Mouse (Mus musculus) limb, embryonic 13.5 days (tissue): Measurements from ENCODE around the gene Mxd3. TPM values are rescaled to one million over a fixed set of nuclear protein-coding genes. Genes with fewer than 3 reads are reported as not detected.
A peak's percentile ranks its signal among the peaks of the same experiment; 100 is the strongest.

Experiments
- ATAC-seq: fragments of 200-750 bp; cut with Nextera tagmentation; 2 replicates; pipeline ENCODE4 v1.8.0; 2017; ENCODE audit warnings: low read depth, moderate number of reproducible peaks, moderate TSS enrichment; ENCODE audit not compliant: low FRiP score
- H3K27ac ChIP-seq: fragments of 300-500 bp; sonication (generic); 2 replicates; pipeline ENCODE4 v1.5.1; 2015; ENCODE audit warnings: inconsistent platforms, mild to moderate bottlenecking, moderate library complexity
- H3K27me3 ChIP-seq: fragments of 300-500 bp; sonication (generic); 2 replicates; pipeline ENCODE4 v1.6.1; 2015; ENCODE audit warnings: mild to moderate bottlenecking, inconsistent platforms
- H3K36me3 ChIP-seq: fragments of 300-500 bp; sonication (generic); 2 replicates; pipeline ENCODE4 v1.6.1; 2015; ENCODE audit warnings: inconsistent platforms, mild to moderate bottlenecking, moderate library complexity
- H3K4me1 ChIP-seq: fragments of 300-500 bp; sonication (generic); 2 replicates; pipeline ENCODE4 v1.6.1; 2015; ENCODE audit warnings: inconsistent platforms
- H3K4me2 ChIP-seq: fragments of 300-500 bp; sonication (generic); replicated peaks from 2 replicates; pipeline ENCODE4 v1.6.1; 2015; ENCODE audit warnings: inconsistent platforms, mild to moderate bottlenecking, moderate library complexity
- H3K4me3 ChIP-seq: fragments of 300-500 bp; sonication (generic); 2 replicates; pipeline ENCODE4 v1.5.1; 2015; ENCODE audit warnings: moderate library complexity, mild to moderate bottlenecking, inconsistent platforms
- H3K9ac ChIP-seq: fragments of 300-500 bp; sonication (generic); 2 replicates; pipeline ENCODE4 v1.6.1; 2015; ENCODE audit warnings: mild to moderate bottlenecking, inconsistent platforms
- H3K9me3 ChIP-seq: fragments of 300-500 bp; sonication (generic); 2 replicates; pipeline ENCODE4 v1.6.1; 2016; ENCODE audit warnings: inconsistent platforms
- WGBS: fragments of 180-500 bp; shearing (Covaris S2); methylation state at CpG from one replicate; pipeline ENCODE4 v1.1.7; 2015; 5-methylcytosine and 5-hydroxymethylcytosine counted together
- polyA plus RNA-seq: library from polyadenylated mRNA; unstranded; fragments of >200 nt; fragmentation: Nextera tagmentation; extraction: Ambion mirVana; gene quantifications from 2 replicates; pipeline ENCODE4 v1.2.1, GENCODE M21; 2015

Gene Mxd3
- polyA plus RNA-seq = 40.9 and 41.0 TPM in 2 replicates

DNA sequence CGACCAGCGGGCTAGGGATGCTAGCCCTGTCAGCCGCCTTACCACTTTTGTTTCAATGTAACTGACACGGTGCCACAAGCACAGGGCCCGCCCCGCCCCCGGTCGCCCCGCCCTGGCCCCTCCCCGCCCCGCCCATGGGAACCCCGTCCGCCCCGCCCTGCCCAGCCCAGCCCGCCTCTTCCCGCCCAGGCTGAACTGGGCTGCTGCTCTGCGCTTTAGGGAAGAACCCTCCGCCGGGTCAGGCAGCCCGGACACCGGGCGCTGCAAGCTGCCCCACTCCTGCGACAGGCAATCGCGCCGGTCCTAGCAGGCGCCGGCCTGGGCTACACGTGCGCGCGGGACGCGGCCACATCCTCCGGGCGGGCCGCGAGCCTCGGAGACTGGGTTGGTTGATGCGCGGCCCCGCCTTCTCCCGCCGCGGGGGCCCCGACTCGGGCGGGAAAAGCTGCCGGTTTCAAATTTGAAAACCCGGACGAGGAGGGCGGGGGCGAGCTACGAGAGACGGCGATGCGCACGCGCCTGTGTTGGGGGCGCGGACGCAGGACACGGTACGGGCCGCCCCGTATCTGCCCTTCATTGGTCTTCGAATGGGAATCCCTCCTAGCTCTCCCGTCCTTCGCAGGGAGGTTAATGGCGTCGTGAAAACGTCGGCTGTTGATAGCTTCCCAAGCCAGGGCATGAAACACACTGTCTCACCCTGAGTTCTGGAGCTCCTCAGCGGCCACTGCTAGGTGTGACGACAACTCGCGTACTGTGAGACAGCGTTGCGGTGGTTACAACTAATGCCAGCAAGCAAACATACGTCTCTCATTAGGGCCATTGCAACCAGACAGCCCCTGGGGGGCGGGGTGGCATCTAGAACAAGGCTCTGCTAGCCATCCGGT is at the start of gene Mxd3:
Gene Mxd3 (minus strand): TSS at position 141 of the 884 bp plus-strand sequence.
- peaks cover 36% of the 10 kb centered on the region for H3K4me1 ChIP-seq
- H3K4me2 ChIP-seq = peak within 1 kb of the TSS; percentile 88
- H3K9me3 ChIP-seq = no peaks in the 10 kb centered on the region
- H3K9ac ChIP-seq = peak within 1 kb of the TSS; percentile 79
- H3K36me3 ChIP-seq = peaks cover 22% of the 10 kb centered on the region
- ATAC-seq = peak; percentile 89
- under 1% methylated on average over 82 of the region's 82 CpGs for WGBS
- no peaks in the 10 kb centered on the region for H3K27me3 ChIP-seq
- peak within 1 kb of the TSS; percentile 74 for H3K4me3 ChIP-seq
- peak within 1 kb of the TSS; percentile 92 for H3K27ac ChIP-seq

DNA sequence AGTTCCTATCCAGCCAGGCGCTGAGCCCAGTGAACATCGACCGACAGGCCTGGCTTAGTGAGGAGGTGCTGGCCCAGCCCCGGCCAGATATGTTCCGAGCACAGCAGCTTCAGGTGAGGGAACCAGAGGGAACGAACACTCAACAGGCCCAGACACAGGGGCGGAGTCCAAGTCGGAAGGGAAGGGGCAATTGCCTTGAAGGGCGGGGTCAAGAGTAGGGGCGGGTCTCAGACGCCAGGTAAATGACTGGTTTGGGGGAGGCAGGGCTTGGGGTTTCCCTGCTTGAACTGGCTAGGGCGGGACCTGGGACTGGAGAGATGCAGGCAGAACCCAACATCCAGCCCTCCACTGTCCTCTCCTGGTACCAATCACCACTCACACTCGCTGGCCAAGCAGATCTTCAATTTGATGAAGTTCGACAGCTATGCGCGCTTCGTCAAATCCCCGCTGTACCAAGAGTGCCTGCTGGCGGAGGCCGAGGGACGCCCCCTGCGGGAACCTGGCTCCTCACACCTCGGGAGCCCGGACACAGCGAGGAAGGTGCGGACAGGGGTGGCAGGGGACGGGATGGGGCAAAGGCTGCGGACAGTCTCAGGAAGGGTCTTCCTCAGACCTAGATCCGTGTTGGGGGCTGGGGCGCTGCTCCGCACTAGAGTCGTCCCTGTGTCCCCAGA is 49.4 kb upstream of the Mxd3 start:
- peak overlapping the region; percentile 26; the same call in 1 of the 2 replicates for H3K9ac ChIP-seq

GRCm38 (mm10) chr13:55375877-55376276 is 46.3 kb upstream of the Mxd3 start:
- H3K36me3 ChIP-seq = no peaks in the 10 kb centered on the region
- no peak overlapping the region for H3K4me3 ChIP-seq
- no peaks in the 10 kb centered on the region for H3K9me3 ChIP-seq
- no peak for ATAC-seq
- H3K27me3 ChIP-seq = peaks cover 90% of the 10 kb centered on the region
- H3K27ac ChIP-seq = no peak overlapping the region
- H3K9ac ChIP-seq = 0 out of 2 replicates have a peak overlapping the region, but pooled peaks have one; percentile 19
- WGBS = 69% methylated on average over 2 of the region's 2 CpGs
- H3K4me2 ChIP-seq = no peak overlapping the region
- peaks cover 10% of the 10 kb centered on the region; the same call in 1 of the 2 replicates for H3K4me1 ChIP-seq

More for the DNA sequence above, 49.4 kb upstream of the Mxd3 start:
- WGBS = 5% methylated on average over 32 of the region's 32 CpGs
- H3K4me2 ChIP-seq = peak overlapping the region; percentile 52
- peaks cover 10% of the 10 kb centered on the region; the same call in 1 of the 2 replicates for H3K4me1 ChIP-seq
- peak; percentile 51; the same call in 1 of the 2 replicates for ATAC-seq
- H3K36me3 ChIP-seq = no peaks in the 10 kb centered on the region
- H3K27ac ChIP-seq = no peak overlapping the region
- no peaks in the 10 kb centered on the region for H3K9me3 ChIP-seq
- H3K27me3 ChIP-seq = peaks cover 74% of the 10 kb centered on the region
- H3K4me3 ChIP-seq = peak overlapping the region; percentile 20

DNA sequence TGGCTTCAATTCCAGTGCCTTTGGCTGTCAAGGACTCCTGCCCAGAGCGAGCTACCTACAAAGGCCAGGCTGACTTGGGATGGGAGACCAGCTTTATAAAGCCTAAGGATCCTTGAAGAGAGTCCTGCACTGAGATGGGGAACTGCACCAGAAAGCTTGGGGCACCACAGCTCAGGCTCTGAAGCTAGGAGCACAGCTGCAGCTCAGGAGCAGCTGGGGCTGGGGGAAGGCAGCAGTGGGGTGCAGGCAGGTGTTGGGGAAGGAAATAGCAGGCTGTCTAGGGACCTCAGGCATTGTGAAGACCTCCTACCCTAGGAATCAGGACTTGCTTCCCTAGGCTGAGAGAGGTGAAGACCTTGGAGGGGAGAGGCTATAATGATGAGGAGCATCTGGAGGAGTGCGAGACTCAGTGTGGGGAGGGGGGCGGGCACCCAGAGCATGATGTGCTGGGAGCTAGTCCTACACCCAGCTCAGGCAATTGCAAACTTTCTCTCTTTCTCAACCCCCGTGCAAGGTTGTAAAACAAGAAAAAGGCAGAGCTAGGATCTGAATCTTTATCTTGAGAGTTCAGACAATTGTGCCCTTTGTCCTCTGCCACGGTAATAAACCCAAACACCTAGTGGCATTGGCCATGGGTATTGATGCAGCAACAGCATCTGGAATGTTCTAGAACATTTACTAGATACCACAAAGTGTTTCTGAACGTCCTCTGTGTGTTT is 44.7 kb upstream of the Mxd3 start:
- Histone ChIP-seq H3K27me3 (peaks cover 83% of the 10 kb centered on the region), H3K9ac (no peak overlapping the region), H3K27ac (no peak overlapping the region), H3K36me3 (no peaks in the 10 kb centered on the region), H3K4me2 (no peak overlapping the region), H3K4me1 (peaks cover 8% of the 10 kb centered on the region; the same call in 1 of the 2 replicates), H3K9me3 (no peaks in the 10 kb centered on the region), H3K4me3 (no peak overlapping the region)
- WGBS = 56% methylated on average over 6 of the region's 6 CpGs
- ATAC-seq = no peak

- Histone ChIP-seq H3K4me2 (no peak overlapping the region), H3K36me3 (no peaks in the 10 kb centered on the region), H3K9me3 (no peaks in the 10 kb centered on the region), H3K4me1 (no peaks in the 10 kb centered on the region), H3K27ac (no peak overlapping the region), H3K9ac (no peak overlapping the region), H3K4me3 (no peak overlapping the region), H3K27me3 (peaks cover 68% of the 10 kb centered on the region)
- ATAC-seq = peak; percentile 61; the same call in 1 of the 2 replicates
- 62% methylated on average over 5 of the region's 5 CpGs for WGBS
Observed at GRCm38 (mm10) chr13:55371740-55372139, 42.1 kb upstream of the Mxd3 start.

- Histone ChIP-seq H3K27me3 (peaks cover 64% of the 10 kb centered on the region), H3K36me3 (no peaks in the 10 kb centered on the region), H3K4me2 (no peak overlapping the region), H3K4me1 (no peaks in the 10 kb centered on the region), H3K4me3 (no peak overlapping the region), H3K9ac (no peak overlapping the region), H3K27ac (no peak overlapping the region), H3K9me3 (no peaks in the 10 kb centered on the region)
- ATAC-seq = no peak
- WGBS = 71% methylated on average over 8 of the region's 8 CpGs
Observed at GRCm38 (mm10) chr13:55371007-55371681, 41.5 kb upstream of the Mxd3 start.

DNA sequence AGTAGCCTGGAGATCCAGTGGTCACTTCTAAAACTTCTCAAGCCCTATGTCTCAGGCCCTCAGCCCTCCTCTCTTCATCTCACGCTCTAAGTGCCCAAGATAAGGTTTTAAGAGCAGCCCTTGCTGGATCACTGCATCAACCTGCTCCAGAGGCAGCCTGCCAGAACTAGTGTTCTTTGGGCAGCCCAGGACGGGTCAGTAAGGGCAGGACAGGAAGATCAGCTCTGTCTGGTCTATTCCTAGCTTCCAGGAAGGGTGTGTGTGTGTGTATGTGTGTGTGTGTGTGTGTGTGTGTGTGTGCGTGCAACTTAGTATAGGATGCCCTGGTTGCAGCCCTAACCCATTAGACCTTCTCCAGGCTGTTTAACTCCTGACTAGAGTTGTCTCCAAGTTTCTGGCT is 40.6 kb upstream of the Mxd3 start:
- Histone ChIP-seq H3K4me2 (0 out of 2 replicates have a peak overlapping the region, but pooled peaks have one; percentile 31), H3K9ac (no peak overlapping the region), H3K4me3 (no peak overlapping the region), H3K27ac (no peak overlapping the region), H3K9me3 (no peaks in the 10 kb centered on the region), H3K36me3 (no peaks in the 10 kb centered on the region), H3K4me1 (no peaks in the 10 kb centered on the region), H3K27me3 (peaks cover 57% of the 10 kb centered on the region)
- 61% methylated on average over 3 of the region's 3 CpGs for WGBS
- no peak for ATAC-seq

DNA sequence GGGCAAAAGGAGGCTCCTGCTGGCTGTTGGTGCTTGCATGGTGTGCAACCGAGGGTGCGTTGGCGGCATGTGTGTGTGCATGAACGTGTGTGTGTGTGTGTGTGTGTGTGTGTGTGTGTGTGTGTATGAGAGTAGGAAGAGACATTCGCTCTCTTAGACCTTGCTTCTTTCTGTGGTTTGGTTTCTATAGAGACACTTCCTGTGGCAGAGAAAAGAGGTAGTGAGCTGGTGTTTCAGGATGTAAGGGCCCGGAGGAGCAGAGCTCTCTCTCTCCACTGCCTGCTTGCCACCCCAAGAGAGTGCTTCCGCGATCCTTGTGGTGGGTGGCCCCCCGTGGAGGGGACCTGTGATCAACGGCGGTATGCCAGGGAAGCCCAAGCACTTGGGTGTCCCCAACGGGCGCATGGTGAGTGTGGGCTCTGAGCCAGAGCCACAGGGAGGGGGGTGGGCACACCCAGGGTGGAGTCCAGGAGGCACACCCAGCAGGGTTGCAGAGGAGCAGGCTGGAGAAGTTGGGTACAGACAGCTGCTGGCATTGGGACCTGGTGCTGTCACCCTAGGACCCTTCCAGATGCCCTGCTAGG is 40.0 kb upstream of the Mxd3 start, which contains the start of gene Rgs14:
Gene Rgs14 (plus strand): TSS at position 202 of the 584 bp plus-strand sequence.
- Histone ChIP-seq H3K36me3 (no peaks in the 10 kb centered on the region), H3K4me1 (no peaks in the 10 kb centered on the region), H3K4me2 (0 out of 2 replicates have a peak within 1 kb of the TSS, but pooled peaks have one; percentile 31), H3K27ac (no peak within 1 kb of the TSS), H3K27me3 (peaks cover 55% of the 10 kb centered on the region), H3K4me3 (no peak within 1 kb of the TSS), H3K9me3 (no peaks in the 10 kb centered on the region), H3K9ac (peak within 1 kb of the TSS; percentile 25; the same call in 1 of the 2 replicates)
- 54% methylated on average over 13 of the region's 13 CpGs for WGBS
- ATAC-seq = no peak

DNA sequence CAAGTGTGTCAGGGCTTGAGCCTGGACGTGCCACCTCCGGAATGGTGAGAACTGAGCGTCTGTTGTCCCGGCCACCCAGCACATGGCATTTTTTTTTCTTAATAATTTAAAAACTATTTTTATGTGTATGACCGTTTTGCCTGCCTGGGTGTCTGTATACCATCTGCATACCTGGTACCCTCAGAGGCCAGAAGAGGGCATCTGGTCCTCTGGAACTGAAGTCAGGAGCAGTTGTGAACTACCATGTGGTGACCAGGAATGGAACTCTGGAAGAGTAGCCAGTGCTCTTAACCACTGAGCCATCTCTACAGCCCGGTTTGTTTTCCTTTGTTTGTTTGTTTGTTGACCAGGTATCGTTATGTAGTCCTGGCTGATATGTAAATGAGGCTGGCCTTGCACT is 38.8 kb upstream of the Mxd3 start:
- no peak for ATAC-seq
- WGBS = 74% methylated on average over 7 of the region's 7 CpGs

GRCm38 (mm10) chr13:55362453-55363060 is 32.9 kb upstream of the Mxd3 start, which contains the start of gene Lman2:
Gene Lman2, minus strand, starts transcription at chr13:55362783.
- Histone ChIP-seq H3K4me1 (peaks cover 19% of the 10 kb centered on the region), H3K4me3 (peak within 1 kb of the TSS; percentile 85), H3K27me3 (peaks cover 8% of the 10 kb centered on the region; the same call in 1 of the 2 replicates), H3K27ac (peak within 1 kb of the TSS; percentile 76), H3K9me3 (no peaks in the 10 kb centered on the region), H3K4me2 (peak within 1 kb of the TSS; percentile 92), H3K9ac (peak within 1 kb of the TSS; percentile 88), H3K36me3 (peaks cover 35% of the 10 kb centered on the region)
- WGBS = under 1% methylated on average over 35 of the region's 35 CpGs
- peak; percentile 99 for ATAC-seq

More for the DNA sequence above, 38.8 kb upstream of the Mxd3 start:
- Histone ChIP-seq H3K27ac (no peak overlapping the region), H3K4me3 (no peak overlapping the region), H3K9ac (no peak overlapping the region), H3K4me2 (no peak overlapping the region), H3K36me3 (no peaks in the 10 kb centered on the region), H3K27me3 (peaks cover 44% of the 10 kb centered on the region), H3K4me1 (no peaks in the 10 kb centered on the region), H3K9me3 (no peaks in the 10 kb centered on the region)
